Comparison of ENCODE assay signal across 8 mouse cellular contexts in the genomic region with DNA sequence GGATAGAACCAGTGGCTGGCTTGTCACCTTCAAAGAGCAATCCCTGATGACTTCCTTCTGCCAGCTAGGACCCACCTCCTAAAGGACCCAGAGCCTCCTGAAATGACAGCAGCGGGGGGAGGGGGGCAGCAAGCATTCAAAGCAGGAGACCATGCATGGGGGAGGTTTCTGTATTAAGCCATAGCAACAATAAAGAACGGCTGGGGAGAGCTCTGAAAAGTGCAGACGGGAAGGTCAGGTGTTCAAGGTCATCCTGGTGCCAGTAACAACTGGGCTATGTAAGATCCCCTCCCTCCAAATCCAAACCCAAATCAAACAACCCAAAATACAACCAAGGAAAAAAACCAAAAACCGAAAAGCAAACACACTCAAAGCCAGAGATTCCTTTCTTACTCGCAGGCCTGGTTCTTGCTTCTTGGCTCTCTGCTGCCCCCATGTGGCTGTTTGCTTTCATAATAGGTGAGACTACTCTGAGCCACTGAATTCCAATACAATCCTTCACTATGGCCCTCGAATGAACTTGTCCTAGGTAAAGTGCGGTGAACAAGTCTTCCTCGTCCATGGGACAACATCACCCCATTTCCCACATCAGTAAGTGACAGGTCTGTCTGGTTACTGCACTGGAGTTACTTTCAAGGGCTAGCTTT. TPM values are rescaled to one million over a fixed set of nuclear protein-coding genes. Genes with fewer than 3 reads are reported as not detected.
A peak's percentile ranks its signal among the peaks of the same experiment; 100 is the strongest.
DNase-seq lines count a peak whose midpoint lies in the region; ATAC-seq and TF ChIP-seq lines count a peak whose summit lies in the region.

No protein-coding gene starts in this region.

- no peak for TF ChIP-seq POLR2A in embryonic fibroblast, embryonic 13.5 days (IDR thresholded peaks at IDR 0.05; ENCODE audit: low read depth, low read length)

- TF ChIP-seq CTCF in embryonic fibroblast, embryonic 13.5 days (IDR thresholded peaks at IDR 0.05; ENCODE audit: borderline replicate concordance, insufficient read depth, low read length) = 0 out of 2 replicates have a peak, but pooled peaks have one; percentile 37

- no peaks in the 10 kb centered on the region for H3K36me3 ChIP-seq in heart, embryonic 10.5 days
- H3K36me3 ChIP-seq in limb, embryonic 13.5 days = no peaks in the 10 kb centered on the region

- H3K9me3 ChIP-seq in heart, embryonic 10.5 days = no peaks in the 10 kb centered on the region
- H3K9me3 ChIP-seq in limb, embryonic 13.5 days = no peaks in the 10 kb centered on the region

- H3K9ac ChIP-seq in limb, embryonic 13.5 days = no peak overlapping the region

- ATAC-seq in limb, embryonic 13.5 days (ENCODE audit: low FRiP score, low read depth) = peak; percentile 66; the same call in 1 of the 2 replicates

- H3K27ac ChIP-seq in embryonic fibroblast, embryonic 13.5 days (ENCODE audit: insufficient read depth, low read length) = no peak overlapping the region
- no peak overlapping the region for H3K27ac ChIP-seq in heart, embryonic 10.5 days
- H3K27ac ChIP-seq in limb, embryonic 13.5 days = no peak overlapping the region

- peaks cover 4% of the 10 kb centered on the region for H3K4me1 ChIP-seq in embryonic fibroblast, embryonic 13.5 days (ENCODE audit: control insufficient read depth, insufficient read depth, low read length)
- 0 out of 2 replicates have a peak, but pooled peaks cover 5% of the 10 kb centered on the region for H3K4me1 ChIP-seq in heart, embryonic 10.5 days
- H3K4me1 ChIP-seq in limb, embryonic 13.5 days = no peaks in the 10 kb centered on the region

- 18% methylated on average over 8 of the region's 8 CpGs for WGBS in heart, embryonic 10.5 days
- 11% methylated on average over 8 of the region's 8 CpGs for WGBS in limb, embryonic 13.5 days

- H3K4me3 ChIP-seq in embryonic fibroblast, embryonic 13.5 days (ENCODE audit: insufficient read depth, low read length) = no peak overlapping the region
- H3K4me3 ChIP-seq in heart, embryonic 10.5 days = no peak overlapping the region
- H3K4me3 ChIP-seq in limb, embryonic 13.5 days = no peak overlapping the region

- DNase-seq in A20 (ENCODE audit: low read depth, low spot score) = peak; percentile 79
- peak; percentile 60 to 84 for DNase-seq in adrenal gland, postnatal 4 days (ENCODE audit: low spot score in 2 of 2)
- DNase-seq in heart, embryonic 10.5 days (ENCODE audit: low spot score) = peak; percentile 86
- DNase-seq in kidney, adult 9 months = peak; percentile 91
- DNase-seq in monocyte, adult 2 months (ENCODE audit: low read depth in 1 of 2, low spot score in 2 of 2) = peak; percentile 36 to 77
- DNase-seq in spleen, postnatal 36 days (ENCODE audit: low spot score in 2 of 2) = peak; percentile 79 to 88

- H3K27me3 ChIP-seq in heart, embryonic 10.5 days (ENCODE audit: insufficient read depth, poor library complexity, severe bottlenecking) = no peaks in the 10 kb centered on the region
- H3K27me3 ChIP-seq in limb, embryonic 13.5 days = no peaks in the 10 kb centered on the region

- H3K4me2 ChIP-seq in limb, embryonic 13.5 days (replicated peaks) = 0 out of 2 replicates have a peak overlapping the region, but pooled peaks have one; percentile 5

RNA-seq across cellular contexts. Expression of a gene that starts 11.5 kb away (rescaled TPM):
- under 1 TPM; 0.25 TPM for total RNA-seq in adrenal gland, postnatal 4 days (2021)
- not detected in 2 replicates for polyA plus RNA-seq in embryonic fibroblast, embryonic 13.5 days (2011; ENCODE audit: insufficient read length, low read depth, missing spikeins)
- polyA plus RNA-seq in heart, embryonic 10.5 days (2016; fragmentation: Nextera tagmentation; extraction: Ambion mirVana) = not detected in 2 replicates
- 0.04 TPM in 1 of 2 replicates, not detected in the other for polyA plus RNA-seq in limb, embryonic 13.5 days (2015; fragmentation: Nextera tagmentation; extraction: Ambion mirVana)

RNA-seq across cellular contexts. Expression of a gene that starts 26.8 kb away (rescaled TPM):
- total RNA-seq in adrenal gland, postnatal 4 days (2021) = 1 to 10 TPM; 3.3 to 6.7 TPM
- 4.8 and 7.6 TPM in 2 replicates for polyA plus RNA-seq in embryonic fibroblast, embryonic 13.5 days (2011; ENCODE audit: insufficient read length, low read depth, missing spikeins)
- 0.30 and 0.33 TPM in 2 replicates for polyA plus RNA-seq in heart, embryonic 10.5 days (2016; fragmentation: Nextera tagmentation; extraction: Ambion mirVana)
- 0.90 and 0.98 TPM in 2 replicates for polyA plus RNA-seq in limb, embryonic 13.5 days (2015; fragmentation: Nextera tagmentation; extraction: Ambion mirVana)

RNA-seq across cellular contexts. Expression of a gene that starts 38.9 kb away (rescaled TPM):
- not detected for total RNA-seq in adrenal gland, postnatal 4 days (2021)
- polyA plus RNA-seq in embryonic fibroblast, embryonic 13.5 days (2011; ENCODE audit: insufficient read length, low read depth, missing spikeins) = not detected in 2 replicates
- polyA plus RNA-seq in heart, embryonic 10.5 days (2016; fragmentation: Nextera tagmentation; extraction: Ambion mirVana) = not detected in 2 replicates
- not detected in 2 replicates for polyA plus RNA-seq in limb, embryonic 13.5 days (2015; fragmentation: Nextera tagmentation; extraction: Ambion mirVana)

RNA-seq across cellular contexts. Expression of a gene that starts 39.2 kb away (rescaled TPM):
- 1 to 10 TPM in 1 of 2 experiments, not detected in 1; 1.2 TPM for total RNA-seq in adrenal gland, postnatal 4 days (2021)
- polyA plus RNA-seq in embryonic fibroblast, embryonic 13.5 days (2011; ENCODE audit: insufficient read length, low read depth, missing spikeins) = 6.4 and 6.5 TPM in 2 replicates
- not detected in 2 replicates for polyA plus RNA-seq in heart, embryonic 10.5 days (2016; fragmentation: Nextera tagmentation; extraction: Ambion mirVana)
- polyA plus RNA-seq in limb, embryonic 13.5 days (2015; fragmentation: Nextera tagmentation; extraction: Ambion mirVana) = 0.28 TPM in 1 of 2 replicates, not detected in the other

RNA-seq across cellular contexts. Expression of a gene that starts 51.0 kb away (rescaled TPM):
- total RNA-seq in adrenal gland, postnatal 4 days (2021) = not detected
- not detected in 2 replicates for polyA plus RNA-seq in embryonic fibroblast, embryonic 13.5 days (2011; ENCODE audit: insufficient read length, low read depth, missing spikeins)
- not detected in 2 replicates for polyA plus RNA-seq in heart, embryonic 10.5 days (2016; fragmentation: Nextera tagmentation; extraction: Ambion mirVana)
- not detected in 2 replicates for polyA plus RNA-seq in limb, embryonic 13.5 days (2015; fragmentation: Nextera tagmentation; extraction: Ambion mirVana)
